Mouse (Mus musculus): ENCODE measurements at regions not wholly inside any gene's neighbourhood (a gene's known extent, or its start where the extent isn't known, plus 50 kb on each side); places are given as distances from the start of the nearest gene placed in this dataset.

DNA sequence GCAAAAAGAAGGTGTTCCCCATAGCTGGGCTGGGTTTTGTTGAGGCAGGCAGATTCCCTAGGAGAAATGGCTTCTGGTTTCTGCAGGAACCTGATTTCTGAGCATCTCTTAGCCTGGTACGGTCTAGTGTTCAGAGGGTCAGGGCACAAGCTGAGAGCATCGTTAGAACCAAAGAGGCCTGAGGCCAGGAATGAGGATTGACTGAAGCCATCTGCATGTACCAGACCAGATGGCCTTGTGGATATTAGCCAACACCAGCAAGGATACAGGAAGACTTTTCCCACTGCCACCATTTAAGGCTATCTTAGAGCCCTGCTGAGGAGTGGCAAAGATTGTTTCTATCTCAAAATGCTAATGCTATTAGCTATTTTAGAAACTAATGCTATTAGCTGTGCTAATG lies 248.2 kb upstream of the 9630041A04Rik start:
- Histone ChIP-seq H3K4me2 (ENCODE audit: low read depth, low read length) (no peak overlapping the region), H3K27me3 (ENCODE audit: control insufficient read depth, insufficient read depth, low read length) (no peaks in the 10 kb centered on the region), H3K4me3 (ENCODE audit: low read depth, low read length) (no peak overlapping the region), H3K9me3 (replicated peaks; ENCODE audit: control insufficient read depth, low read length) (no peaks in the 10 kb centered on the region), H3K9ac (replicated peaks; ENCODE audit: low read depth, low read length) (no peak overlapping the region), H3K4me1 (ENCODE audit: control insufficient read depth, insufficient read depth) (no peaks in the 10 kb centered on the region), H3K27ac (ENCODE audit: low read depth) (no peak overlapping the region), H3K36me3 (replicated peaks; ENCODE audit: control insufficient read depth, insufficient read depth, low read length) (no peaks in the 10 kb centered on the region)
- WGBS: 33% methylated on average over 2 of the region's 2 CpGs
- TF ChIP-seq EP300 (IDR thresholded peaks at IDR 0.05; ENCODE audit: low read depth) (no peak), CTCF (IDR thresholded peaks at IDR 0.05; ENCODE audit: low read depth) (no peak)
- DNase-seq (ENCODE audit: low spot score): no peak
- no peak for ATAC-seq (ENCODE audit: insufficient read depth, low read depth)

DNA sequence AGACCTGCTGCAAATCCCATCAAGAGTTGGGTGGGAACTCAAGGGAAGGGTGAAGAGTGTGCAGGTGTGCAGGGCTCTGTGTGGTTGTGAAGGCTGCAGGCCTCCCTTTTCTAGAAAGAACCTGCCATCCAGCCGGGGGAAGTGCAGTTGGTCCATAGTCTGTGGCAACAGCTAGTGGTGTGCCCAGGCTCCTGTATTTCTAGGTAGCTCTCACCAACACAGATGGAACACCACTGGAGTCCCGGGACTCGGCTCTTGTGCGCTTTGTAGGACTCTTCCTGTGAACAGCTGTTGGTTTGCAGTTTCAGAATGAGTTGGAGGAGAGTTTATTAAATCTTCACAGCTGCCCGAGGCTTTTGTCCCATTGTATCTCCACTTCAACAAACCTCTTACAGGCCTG lies 248.7 kb upstream of the 9630041A04Rik start:
- H3K27ac ChIP-seq (ENCODE audit: low read depth): no peak overlapping the region
- ATAC-seq (ENCODE audit: insufficient read depth, low read depth) (no peak), DNase-seq (ENCODE audit: low spot score) (no peak)
- TF ChIP-seq CTCF (IDR thresholded peaks at IDR 0.05; ENCODE audit: low read depth) (no peak), EP300 (IDR thresholded peaks at IDR 0.05; ENCODE audit: low read depth) (no peak)
- H3K36me3 ChIP-seq (replicated peaks; ENCODE audit: control insufficient read depth, insufficient read depth, low read length): no peaks in the 10 kb centered on the region
- 84% methylated on average over 5 of the region's 5 CpGs for WGBS
- H3K9me3 ChIP-seq (replicated peaks; ENCODE audit: control insufficient read depth, low read length): no peaks in the 10 kb centered on the region
- H3K4me3 ChIP-seq (ENCODE audit: low read depth, low read length): no peak overlapping the region
- H3K9ac ChIP-seq (replicated peaks; ENCODE audit: low read depth, low read length): no peak overlapping the region
- H3K27me3 ChIP-seq (ENCODE audit: control insufficient read depth, insufficient read depth, low read length): no peaks in the 10 kb centered on the region
- H3K4me2 ChIP-seq (ENCODE audit: low read depth, low read length): no peak overlapping the region
- H3K4me1 ChIP-seq (ENCODE audit: control insufficient read depth, insufficient read depth): no peaks in the 10 kb centered on the region

DNA sequence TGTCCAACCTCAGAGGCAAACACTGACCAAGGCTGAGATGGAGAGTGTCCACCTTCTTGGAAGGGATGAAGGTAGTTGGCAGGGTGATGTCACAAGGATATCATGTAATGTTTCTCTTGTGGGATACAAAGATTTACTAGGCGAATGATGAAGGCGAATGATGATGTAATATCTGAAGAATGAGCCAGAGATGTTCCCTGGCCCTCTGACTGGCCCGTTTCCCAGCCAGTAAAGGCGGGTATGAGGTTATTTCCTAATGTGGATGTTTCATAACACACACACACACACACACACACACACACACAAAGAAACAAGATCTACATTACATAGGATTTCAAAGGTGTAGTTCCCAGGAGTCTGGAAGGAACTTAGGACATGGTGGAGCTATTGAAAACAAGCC lies 249.1 kb upstream of the 9630041A04Rik start:
- ATAC-seq (ENCODE audit: insufficient read depth, low read depth) (no peak), DNase-seq (ENCODE audit: low spot score) (no peak)
- no peak overlapping the region for H3K27ac ChIP-seq (ENCODE audit: low read depth)
- no peaks in the 10 kb centered on the region for H3K9me3 ChIP-seq (replicated peaks; ENCODE audit: control insufficient read depth, low read length)
- no peak overlapping the region for H3K4me3 ChIP-seq (ENCODE audit: low read depth, low read length)
- TF ChIP-seq CTCF (IDR thresholded peaks at IDR 0.05; ENCODE audit: low read depth) (no peak), EP300 (IDR thresholded peaks at IDR 0.05; ENCODE audit: low read depth) (no peak)
- H3K27me3 ChIP-seq (ENCODE audit: control insufficient read depth, insufficient read depth, low read length): no peaks in the 10 kb centered on the region
- no peak overlapping the region for H3K9ac ChIP-seq (replicated peaks; ENCODE audit: low read depth, low read length)
- no peaks in the 10 kb centered on the region for H3K4me1 ChIP-seq (ENCODE audit: control insufficient read depth, insufficient read depth)
- no peaks in the 10 kb centered on the region for H3K36me3 ChIP-seq (replicated peaks; ENCODE audit: control insufficient read depth, insufficient read depth, low read length)
- no peak overlapping the region for H3K4me2 ChIP-seq (ENCODE audit: low read depth, low read length)
- 60% methylated on average over 4 of the region's 4 CpGs for WGBS

DNA sequence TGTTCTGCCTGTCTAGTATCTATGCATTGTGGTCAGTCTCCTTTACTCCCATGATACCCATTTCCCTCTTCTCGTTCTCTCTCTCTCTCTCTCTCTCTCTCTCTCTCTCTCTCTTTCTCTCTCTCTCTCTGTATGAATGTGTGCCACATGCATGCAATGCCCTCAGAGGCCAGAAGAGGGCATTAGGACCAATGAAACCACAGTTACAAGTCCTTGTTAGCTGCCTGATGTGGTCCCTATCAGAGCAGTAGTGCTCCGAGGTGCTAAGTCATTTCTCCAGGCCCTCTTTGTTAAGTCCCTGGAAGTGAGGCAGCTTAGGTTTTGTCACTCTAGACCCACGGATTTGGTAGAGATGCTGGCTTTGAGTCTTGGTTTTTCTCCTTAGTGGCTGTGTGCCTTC lies 250.2 kb upstream of the 9630041A04Rik start:
- Histone ChIP-seq H3K27me3 (ENCODE audit: control insufficient read depth, insufficient read depth, low read length) (no peaks in the 10 kb centered on the region), H3K4me1 (ENCODE audit: control insufficient read depth, insufficient read depth) (no peaks in the 10 kb centered on the region), H3K9me3 (replicated peaks; ENCODE audit: control insufficient read depth, low read length) (no peaks in the 10 kb centered on the region), H3K4me3 (ENCODE audit: low read depth, low read length) (no peak overlapping the region), H3K4me2 (ENCODE audit: low read depth, low read length) (no peak overlapping the region), H3K36me3 (replicated peaks; ENCODE audit: control insufficient read depth, insufficient read depth, low read length) (no peaks in the 10 kb centered on the region), H3K9ac (replicated peaks; ENCODE audit: low read depth, low read length) (no peak overlapping the region), H3K27ac (ENCODE audit: low read depth) (no peak overlapping the region)
- DNase-seq (ENCODE audit: low spot score): no peak
- no peak for ATAC-seq (ENCODE audit: insufficient read depth, low read depth)
- TF ChIP-seq EP300 (IDR thresholded peaks at IDR 0.05; ENCODE audit: low read depth): no peak
- peak; percentile 53 for TF ChIP-seq CTCF (IDR thresholded peaks at IDR 0.05; ENCODE audit: low read depth)
- WGBS: 45% methylated on average over 3 of the region's 3 CpGs

DNA sequence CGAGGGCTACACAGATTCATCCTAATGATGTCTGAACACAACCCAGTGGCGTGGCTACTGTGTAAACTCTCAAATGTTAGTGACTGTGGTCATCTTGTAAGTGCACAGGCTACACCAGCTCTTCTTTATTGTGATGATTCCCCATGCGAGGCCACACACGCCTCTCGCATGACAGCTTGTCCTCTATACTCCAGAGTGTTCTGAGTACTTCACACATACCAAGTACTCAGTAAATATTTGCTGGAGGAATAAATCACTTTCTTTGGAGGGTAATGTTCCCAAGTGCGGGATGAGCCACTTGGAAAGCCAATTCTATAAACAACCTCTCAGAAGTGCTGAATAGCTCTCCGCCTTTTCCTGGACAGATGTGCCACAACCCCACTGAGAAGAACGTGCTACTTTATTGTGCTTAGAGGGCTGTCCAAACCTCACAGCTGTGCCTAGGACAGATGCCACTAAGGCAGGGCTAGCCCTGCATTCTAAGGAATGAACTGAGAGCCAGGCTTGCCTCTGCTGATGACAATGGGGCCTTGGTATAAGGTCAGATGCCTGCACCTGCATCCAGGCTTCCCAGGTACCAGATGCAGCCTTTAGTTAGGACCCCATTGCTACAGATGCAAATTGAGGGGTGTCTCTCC lies 250.7 kb upstream of the 9630041A04Rik start:
- TF ChIP-seq CTCF (IDR thresholded peaks at IDR 0.05; ENCODE audit: low read depth) (no peak), EP300 (IDR thresholded peaks at IDR 0.05; ENCODE audit: low read depth) (no peak)
- no peak for DNase-seq (ENCODE audit: low spot score)
- Histone ChIP-seq H3K27me3 (ENCODE audit: control insufficient read depth, insufficient read depth, low read length) (no peaks in the 10 kb centered on the region), H3K36me3 (replicated peaks; ENCODE audit: control insufficient read depth, insufficient read depth, low read length) (no peaks in the 10 kb centered on the region), H3K4me2 (ENCODE audit: low read depth, low read length) (no peak overlapping the region), H3K9me3 (replicated peaks; ENCODE audit: control insufficient read depth, low read length) (no peaks in the 10 kb centered on the region), H3K4me3 (ENCODE audit: low read depth, low read length) (no peak overlapping the region), H3K9ac (replicated peaks; ENCODE audit: low read depth, low read length) (no peak overlapping the region), H3K27ac (ENCODE audit: low read depth) (no peak overlapping the region), H3K4me1 (ENCODE audit: control insufficient read depth, insufficient read depth) (no peaks in the 10 kb centered on the region)
- no peak for ATAC-seq (ENCODE audit: insufficient read depth, low read depth)
- 75% methylated on average over 8 of the region's 8 CpGs for WGBS

DNA sequence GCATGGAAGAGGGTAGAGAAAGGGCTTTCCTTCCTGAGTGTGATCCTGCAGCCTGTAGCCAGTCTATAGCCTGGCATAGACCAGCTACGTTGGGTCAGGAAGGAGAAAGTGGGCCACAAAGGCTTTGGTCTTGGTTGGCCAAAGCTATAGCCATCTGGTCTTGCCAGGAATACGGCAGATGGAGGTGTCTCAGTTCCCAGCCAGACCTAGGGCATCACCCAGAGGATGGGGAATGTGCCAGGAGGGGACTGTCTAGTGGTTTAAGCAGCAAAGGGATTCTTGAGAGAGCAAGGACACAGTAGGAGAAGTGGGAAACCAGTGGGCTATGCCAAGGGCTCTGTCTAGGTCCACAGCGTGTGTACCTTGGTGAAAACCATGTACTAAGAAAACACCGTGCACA lies 251.3 kb upstream of the 9630041A04Rik start:
- Histone ChIP-seq H3K27me3 (ENCODE audit: control insufficient read depth, insufficient read depth, low read length) (no peaks in the 10 kb centered on the region), H3K9ac (replicated peaks; ENCODE audit: low read depth, low read length) (no peak overlapping the region), H3K4me2 (ENCODE audit: low read depth, low read length) (no peak overlapping the region), H3K4me3 (ENCODE audit: low read depth, low read length) (no peak overlapping the region), H3K9me3 (replicated peaks; ENCODE audit: control insufficient read depth, low read length) (no peaks in the 10 kb centered on the region), H3K36me3 (replicated peaks; ENCODE audit: control insufficient read depth, insufficient read depth, low read length) (no peaks in the 10 kb centered on the region), H3K4me1 (ENCODE audit: control insufficient read depth, insufficient read depth) (no peaks in the 10 kb centered on the region), H3K27ac (ENCODE audit: low read depth) (no peak overlapping the region)
- ATAC-seq (ENCODE audit: insufficient read depth, low read depth) (no peak), DNase-seq (ENCODE audit: low spot score) (no peak)
- TF ChIP-seq CTCF (IDR thresholded peaks at IDR 0.05; ENCODE audit: low read depth) (no peak), EP300 (IDR thresholded peaks at IDR 0.05; ENCODE audit: low read depth) (no peak)
- 85% methylated on average over 4 of the region's 4 CpGs for WGBS
